Mouse (Mus musculus): ENCODE data around the gene Arpc4. TPM values are rescaled to one million over a fixed set of nuclear protein-coding genes. Genes with fewer than 3 reads are reported as not detected.

Arpc4 gene
- polyA plus RNA-seq, 1 experiment, result 87.2 TPM

- Histone ChIP-seq H3K27ac (ENCODE audit: insufficient read depth, low read length) (no peak overlapping the region), H3K27me3 (ENCODE audit: control insufficient read depth, insufficient read depth, low read length) (no peaks in the 10 kb centered on the region), H3K4me3 (ENCODE audit: extremely low read depth, insufficient read depth, insufficient read length) (no peak overlapping the region), H3K4me1 (ENCODE audit: control insufficient read depth, insufficient read depth, insufficient read length) (no peaks in the 10 kb centered on the region), H3K36me3 (ENCODE audit: control insufficient read depth, insufficient read depth, low read length) (no peaks in the 10 kb centered on the region)
- TF ChIP-seq CTCF (IDR thresholded peaks at IDR 0.05; ENCODE audit: extremely low read depth, insufficient read depth, insufficient read length, insufficient replicate concordance), result no peak
- DNase-seq (ENCODE audit: low read depth in 1 of 2, low spot score in 2 of 2), result no peak
- WGBS, result 56% methylated on average over 3 of the region's 3 CpGs
Measured at GRCm38 (mm10) chr6:113429965-113430364, 52.0 kb downstream of the Arpc4 start.

GRCm38 (mm10) chr6:113430846-113431245 is 52.9 kb downstream of the Arpc4 start:
- H3K4me1 ChIP-seq (ENCODE audit: control insufficient read depth, insufficient read depth, insufficient read length), result no peaks in the 10 kb centered on the region
- H3K36me3 ChIP-seq (ENCODE audit: control insufficient read depth, insufficient read depth, low read length), result no peaks in the 10 kb centered on the region
- 68% methylated on average over 3 of the region's 3 CpGs for WGBS
- no peak overlapping the region for H3K4me3 ChIP-seq (ENCODE audit: extremely low read depth, insufficient read depth, insufficient read length)
- no peaks in the 10 kb centered on the region for H3K27me3 ChIP-seq (ENCODE audit: control insufficient read depth, insufficient read depth, low read length)
- TF ChIP-seq CTCF (IDR thresholded peaks at IDR 0.05; ENCODE audit: extremely low read depth, insufficient read depth, insufficient read length, insufficient replicate concordance) (no peak), POLR2A (IDR thresholded peaks at IDR 0.05; ENCODE audit: low read depth, low read length) (no peak)
- H3K27ac ChIP-seq (ENCODE audit: insufficient read depth, low read length), result no peak overlapping the region
- DNase-seq (ENCODE audit: low read depth in 1 of 2, low spot score in 2 of 2), result no peak

- H3K27ac ChIP-seq (ENCODE audit: insufficient read depth, low read length), result no peak overlapping the region
- no peaks in the 10 kb centered on the region for H3K4me1 ChIP-seq (ENCODE audit: control insufficient read depth, insufficient read depth, insufficient read length)
- no peak for TF ChIP-seq CTCF (IDR thresholded peaks at IDR 0.05; ENCODE audit: extremely low read depth, insufficient read depth, insufficient read length, insufficient replicate concordance)
- TF ChIP-seq POLR2A (IDR thresholded peaks at IDR 0.05; ENCODE audit: low read depth, low read length), result no peak
- no peaks in the 10 kb centered on the region for H3K27me3 ChIP-seq (ENCODE audit: control insufficient read depth, insufficient read depth, low read length)
- no peak for DNase-seq (ENCODE audit: low read depth in 1 of 2, low spot score in 2 of 2)
- 59% methylated on average over 3 of the region's 3 CpGs for WGBS
- no peaks in the 10 kb centered on the region for H3K36me3 ChIP-seq (ENCODE audit: control insufficient read depth, insufficient read depth, low read length)
- no peak overlapping the region for H3K4me3 ChIP-seq (ENCODE audit: extremely low read depth, insufficient read depth, insufficient read length)
Measured at GRCm38 (mm10) chr6:113431801-113432200, 53.9 kb downstream of the Arpc4 start.

GRCm38 (mm10) chr6:113433661-113434060 is 55.7 kb downstream of the Arpc4 start:
- Histone ChIP-seq H3K27me3 (ENCODE audit: control insufficient read depth, insufficient read depth, low read length) (no peaks in the 10 kb centered on the region), H3K4me3 (ENCODE audit: extremely low read depth, insufficient read depth, insufficient read length) (no peak overlapping the region), H3K36me3 (ENCODE audit: control insufficient read depth, insufficient read depth, low read length) (no peaks in the 10 kb centered on the region), H3K4me1 (ENCODE audit: control insufficient read depth, insufficient read depth, insufficient read length) (no peaks in the 10 kb centered on the region), H3K27ac (ENCODE audit: insufficient read depth, low read length) (no peak overlapping the region)
- no peak for TF ChIP-seq CTCF (IDR thresholded peaks at IDR 0.05; ENCODE audit: extremely low read depth, insufficient read depth, insufficient read length, insufficient replicate concordance)
- DNase-seq (ENCODE audit: low read depth in 1 of 2, low spot score in 2 of 2), result no peak
- 63% methylated on average over 3 of the region's 3 CpGs for WGBS

GRCm38 (mm10) chr6:113434691-113435090 is 56.8 kb downstream of the Arpc4 start:
- Histone ChIP-seq H3K4me3 (ENCODE audit: extremely low read depth, insufficient read depth, insufficient read length) (no peak overlapping the region), H3K27ac (ENCODE audit: insufficient read depth, low read length) (no peak overlapping the region), H3K36me3 (ENCODE audit: control insufficient read depth, insufficient read depth, low read length) (no peaks in the 10 kb centered on the region), H3K27me3 (ENCODE audit: control insufficient read depth, insufficient read depth, low read length) (no peaks in the 10 kb centered on the region), H3K4me1 (ENCODE audit: control insufficient read depth, insufficient read depth, insufficient read length) (no peaks in the 10 kb centered on the region)
- TF ChIP-seq CTCF (IDR thresholded peaks at IDR 0.05; ENCODE audit: extremely low read depth, insufficient read depth, insufficient read length, insufficient replicate concordance), result no peak
- TF ChIP-seq POLR2A (IDR thresholded peaks at IDR 0.05; ENCODE audit: low read depth, low read length), result no peak
- WGBS, result 75% methylated on average over 7 of the region's 7 CpGs
- no peak for DNase-seq (ENCODE audit: low read depth in 1 of 2, low spot score in 2 of 2)

GRCm38 (mm10) chr6:113435664-113436205 is 57.8 kb downstream of the Arpc4 start, which contains the start of gene Cidec:
Cidec (minus strand) TSS chr6:113435760.
- H3K4me1 ChIP-seq (ENCODE audit: control insufficient read depth, insufficient read depth, insufficient read length), result no peaks in the 10 kb centered on the region
- H3K36me3 ChIP-seq (ENCODE audit: control insufficient read depth, insufficient read depth, low read length), result no peaks in the 10 kb centered on the region
- no peak within 1 kb of the TSS for H3K4me3 ChIP-seq (ENCODE audit: extremely low read depth, insufficient read depth, insufficient read length)
- no peak for DNase-seq (ENCODE audit: low read depth in 1 of 2, low spot score in 2 of 2)
- no peak within 1 kb of the TSS for H3K27ac ChIP-seq (ENCODE audit: insufficient read depth, low read length)
- H3K27me3 ChIP-seq (ENCODE audit: control insufficient read depth, insufficient read depth, low read length), result no peaks in the 10 kb centered on the region
- WGBS, result 74% methylated on average over 9 of the region's 9 CpGs
- TF ChIP-seq POLR2A (IDR thresholded peaks at IDR 0.05; ENCODE audit: low read depth, low read length) (no peak), CTCF (IDR thresholded peaks at IDR 0.05; ENCODE audit: extremely low read depth, insufficient read depth, insufficient read length, insufficient replicate concordance) (no peak)

GRCm38 (mm10) chr6:113437135-113437534 is 59.2 kb downstream of the Arpc4 start:
- H3K4me3 ChIP-seq (ENCODE audit: extremely low read depth, insufficient read depth, insufficient read length), result no peak overlapping the region
- no peaks in the 10 kb centered on the region for H3K27me3 ChIP-seq (ENCODE audit: control insufficient read depth, insufficient read depth, low read length)
- no peak overlapping the region for H3K27ac ChIP-seq (ENCODE audit: insufficient read depth, low read length)
- no peaks in the 10 kb centered on the region for H3K4me1 ChIP-seq (ENCODE audit: control insufficient read depth, insufficient read depth, insufficient read length)
- no peaks in the 10 kb centered on the region for H3K36me3 ChIP-seq (ENCODE audit: control insufficient read depth, insufficient read depth, low read length)
- no peak for TF ChIP-seq POLR2A (IDR thresholded peaks at IDR 0.05; ENCODE audit: low read depth, low read length)
- no peak for TF ChIP-seq CTCF (IDR thresholded peaks at IDR 0.05; ENCODE audit: extremely low read depth, insufficient read depth, insufficient read length, insufficient replicate concordance)
- WGBS, result 81% methylated on average over 12 of the region's 12 CpGs
- no peak for DNase-seq (ENCODE audit: low read depth in 1 of 2, low spot score in 2 of 2)

Data from spleen, adult 2 months (tissue).